Mouse (Mus musculus) heart, embryonic 15.5 days (tissue): ENCODE results near the gene Map2k5. TPM values are rescaled to one million over a fixed set of nuclear protein-coding genes. Genes with fewer than 3 reads are reported as not detected.

ENCODE experiments used
- ATAC-seq: fragments of 200-750 bp; cut with Nextera tagmentation; replicated peaks from 2 replicates; pipeline ENCODE4 v1.8.0; 2017; ENCODE audit warnings: low read depth, moderate TSS enrichment; ENCODE audit not compliant: insufficient number of reproducible peaks, insufficient read depth, low FRiP score
- H3K27ac ChIP-seq: fragments of 300-500 bp; sonication (generic); 2 replicates; pipeline ENCODE4 v1.5.1; 2015; ENCODE audit warnings: mild to moderate bottlenecking, inconsistent platforms
- H3K27me3 ChIP-seq: fragments of 300-500 bp; sonication (generic); 2 replicates; pipeline ENCODE4 v1.6.1; 2015; ENCODE audit warnings: inconsistent platforms
- H3K36me3 ChIP-seq: fragments of 300-500 bp; sonication (generic); 2 replicates; pipeline ENCODE4 v1.6.1; 2015; ENCODE audit warnings: mild to moderate bottlenecking, inconsistent platforms
- H3K4me1 ChIP-seq: fragments of 300-500 bp; sonication (generic); replicated peaks from 2 replicates; pipeline ENCODE4 v1.6.1; 2015; ENCODE audit warnings: inconsistent platforms
- H3K4me2 ChIP-seq: fragments of 300-500 bp; sonication (generic); 2 replicates; pipeline ENCODE4 v1.6.1; 2015; ENCODE audit warnings: inconsistent platforms, mild to moderate bottlenecking, moderate library complexity
- H3K4me3 ChIP-seq: fragments of 300-500 bp; sonication (generic); 2 replicates; pipeline ENCODE4 v1.5.1; 2015; ENCODE audit warnings: mild to moderate bottlenecking, inconsistent platforms
- H3K9ac ChIP-seq: fragments of 300-500 bp; sonication (generic); 2 replicates; pipeline ENCODE4 v1.6.1; 2015; ENCODE audit warnings: mild to moderate bottlenecking, inconsistent platforms
- H3K9me3 ChIP-seq: fragments of 300-500 bp; sonication (generic); replicated peaks from 2 replicates; pipeline ENCODE4 v1.6.1; 2016; ENCODE audit warnings: inconsistent platforms
- WGBS: fragments of 180-500 bp; shearing (Covaris S2); methylation state at CpG from one replicate; pipeline ENCODE4 v1.1.7; 2015; ENCODE audit warnings: mixed read lengths; 5-methylcytosine and 5-hydroxymethylcytosine counted together
- polyA plus RNA-seq: library from polyadenylated mRNA; unstranded; fragments of >200 nt; fragmentation: Nextera tagmentation; extraction: Ambion mirVana; gene quantifications from 2 replicates; pipeline ENCODE4 v1.2.1, GENCODE M21; 2015

Gene Map2k5
- 24.5 and 29.4 TPM in 2 replicates for polyA plus RNA-seq

GRCm38 (mm10) chr9:63377270-63378142 lies at the start of gene Map2k5:
Gene Map2k5 (minus strand): TSS chr9:63377902.
- Histone ChIP-seq H3K9ac (peak within 1 kb of the TSS; percentile 75), H3K27me3 (no peaks in the 10 kb centered on the region), H3K27ac (peak within 1 kb of the TSS; percentile 86), H3K36me3 (0 out of 2 replicates have a peak, but pooled peaks cover 3% of the 10 kb centered on the region), H3K4me3 (peak within 1 kb of the TSS; percentile 66), H3K4me1 (peaks cover 44% of the 10 kb centered on the region), H3K4me2 (peak within 1 kb of the TSS; percentile 87), H3K9me3 (no peaks in the 10 kb centered on the region)
- WGBS, result 2% methylated on average over 58 of the region's 58 CpGs
- peak; percentile 90 for ATAC-seq

GRCm38 (mm10) chr9:63421096-63421736 lies 43.5 kb upstream of the Map2k5 start:
- Histone ChIP-seq H3K9ac (no peak overlapping the region), H3K27ac (no peak overlapping the region), H3K36me3 (no peaks in the 10 kb centered on the region), H3K9me3 (no peaks in the 10 kb centered on the region), H3K4me1 (no peaks in the 10 kb centered on the region), H3K4me3 (no peak overlapping the region), H3K4me2 (no peak overlapping the region), H3K27me3 (no peaks in the 10 kb centered on the region)
- 59% methylated on average over 9 of the region's 9 CpGs for WGBS
- ATAC-seq, result no peak

- H3K36me3 ChIP-seq, result no peaks in the 10 kb centered on the region
- WGBS, result 60% methylated on average over 6 of the region's 6 CpGs
- no peak overlapping the region for H3K27ac ChIP-seq
- H3K9ac ChIP-seq, result no peak overlapping the region
- H3K4me2 ChIP-seq, result no peak overlapping the region
- no peaks in the 10 kb centered on the region for H3K27me3 ChIP-seq
- H3K4me3 ChIP-seq, result no peak overlapping the region
- no peak for ATAC-seq
- no peaks in the 10 kb centered on the region for H3K9me3 ChIP-seq
- no peaks in the 10 kb centered on the region for H3K4me1 ChIP-seq
Measured at GRCm38 (mm10) chr9:63420396-63420795, 42.7 kb upstream of the Map2k5 start.

GRCm38 (mm10) chr9:63400176-63400575 lies 22.5 kb upstream of the Map2k5 start:
- 79% methylated on average over 1 of the region's 1 CpGs for WGBS
- H3K9me3 ChIP-seq, result no peaks in the 10 kb centered on the region
- H3K27ac ChIP-seq, result no peak overlapping the region
- H3K4me1 ChIP-seq, result peaks cover 18% of the 10 kb centered on the region
- no peak for ATAC-seq
- no peak overlapping the region for H3K9ac ChIP-seq
- H3K27me3 ChIP-seq, result no peaks in the 10 kb centered on the region
- H3K4me3 ChIP-seq, result no peak overlapping the region
- H3K4me2 ChIP-seq, result no peak overlapping the region
- no peaks in the 10 kb centered on the region for H3K36me3 ChIP-seq

- peak overlapping the region; percentile 77 for H3K9ac ChIP-seq
- H3K4me3 ChIP-seq, result peak overlapping the region; percentile 68
- peak overlapping the region; percentile 93 for H3K27ac ChIP-seq
- 0 out of 2 replicates have a peak, but pooled peaks have one; percentile 3 for ATAC-seq
- peak overlapping the region; percentile 89 for H3K4me2 ChIP-seq
- H3K4me1 ChIP-seq, result peaks cover 18% of the 10 kb centered on the region
- H3K9me3 ChIP-seq, result no peaks in the 10 kb centered on the region
- H3K27me3 ChIP-seq, result no peaks in the 10 kb centered on the region
- H3K36me3 ChIP-seq, result no peaks in the 10 kb centered on the region
- WGBS, result 3% methylated on average over 8 of the region's 8 CpGs
Measured at GRCm38 (mm10) chr9:63399463-63399815, 21.7 kb upstream of the Map2k5 start.

- H3K27ac ChIP-seq, result peak within 1 kb of the TSS; percentile 93
- H3K4me1 ChIP-seq, result peaks cover 18% of the 10 kb centered on the region
- peak within 1 kb of the TSS; percentile 68 for H3K4me3 ChIP-seq
- no peaks in the 10 kb centered on the region for H3K9me3 ChIP-seq
- H3K27me3 ChIP-seq, result no peaks in the 10 kb centered on the region
- peak within 1 kb of the TSS; percentile 77 for H3K9ac ChIP-seq
- under 1% methylated on average over 74 of the region's 74 CpGs for WGBS
- no peaks in the 10 kb centered on the region for H3K36me3 ChIP-seq
- peak within 1 kb of the TSS; percentile 89 for H3K4me2 ChIP-seq
- peak; percentile 99 for ATAC-seq
Measured at GRCm38 (mm10) chr9:63398611-63399462, 21.1 kb upstream of the Map2k5 start, which contains the start of gene 2300009A05Rik. Gene 2300009A05Rik (minus strand): TSS chr9:63399246.

- Histone ChIP-seq H3K4me3 (no peak overlapping the region), H3K4me2 (no peak overlapping the region), H3K4me1 (peaks cover 18% of the 10 kb centered on the region), H3K27ac (no peak overlapping the region), H3K9ac (no peak overlapping the region), H3K27me3 (no peaks in the 10 kb centered on the region), H3K36me3 (no peaks in the 10 kb centered on the region), H3K9me3 (no peaks in the 10 kb centered on the region)
- ATAC-seq, result no peak
- WGBS, result 62% methylated on average over 7 of the region's 7 CpGs
Measured at GRCm38 (mm10) chr9:63395612-63396011, 17.9 kb upstream of the Map2k5 start.

- Histone ChIP-seq H3K4me2 (no peak overlapping the region), H3K4me1 (peaks cover 6% of the 10 kb centered on the region), H3K9me3 (no peaks in the 10 kb centered on the region), H3K9ac (no peak overlapping the region), H3K27ac (no peak overlapping the region), H3K4me3 (no peak overlapping the region), H3K27me3 (no peaks in the 10 kb centered on the region), H3K36me3 (no peaks in the 10 kb centered on the region)
- 65% methylated on average over 2 of the region's 2 CpGs for WGBS
- ATAC-seq, result no peak
Measured at GRCm38 (mm10) chr9:63391307-63391706, 13.6 kb upstream of the Map2k5 start.

GRCm38 (mm10) chr9:63382761-63383160 lies 5.1 kb upstream of the Map2k5 start:
- ATAC-seq, result no peak
- WGBS, result 88% methylated on average over 4 of the region's 4 CpGs

GRCm38 (mm10) chr9:63380326-63380725 lies 2.6 kb upstream of the Map2k5 start:
- WGBS, result 82% methylated on average over 3 of the region's 3 CpGs
- Histone ChIP-seq H3K36me3 (no peaks in the 10 kb centered on the region), H3K4me2 (no peak overlapping the region), H3K9me3 (no peaks in the 10 kb centered on the region), H3K4me3 (no peak overlapping the region), H3K9ac (no peak overlapping the region), H3K27me3 (no peaks in the 10 kb centered on the region), H3K4me1 (peaks cover 19% of the 10 kb centered on the region), H3K27ac (no peak overlapping the region)
- no peak for ATAC-seq

More at GRCm38 (mm10) chr9:63382761-63383160, 5.1 kb upstream of the Map2k5 start:
- Histone ChIP-seq H3K4me2 (no peak overlapping the region), H3K27ac (no peak overlapping the region), H3K36me3 (no peaks in the 10 kb centered on the region), H3K9ac (no peak overlapping the region), H3K4me3 (no peak overlapping the region), H3K4me1 (peaks cover 5% of the 10 kb centered on the region), H3K27me3 (no peaks in the 10 kb centered on the region), H3K9me3 (no peaks in the 10 kb centered on the region)

GRCm38 (mm10) chr9:63378174-63378573 lies 472 bp upstream of the Map2k5 start:
- Histone ChIP-seq H3K36me3 (0 out of 2 replicates have a peak, but pooled peaks cover 3% of the 10 kb centered on the region), H3K9ac (peak overlapping the region; percentile 75), H3K27ac (peak overlapping the region; percentile 86), H3K4me3 (peak overlapping the region; percentile 66), H3K4me1 (peaks cover 39% of the 10 kb centered on the region), H3K9me3 (no peaks in the 10 kb centered on the region), H3K4me2 (peak overlapping the region; percentile 87), H3K27me3 (no peaks in the 10 kb centered on the region)
- 17% methylated on average over 8 of the region's 8 CpGs for WGBS
- no peak for ATAC-seq
